Mouse (Mus musculus) mature B cell (primary cell): Measurements from ENCODE around the gene Cdc37l1.
"Not testable (repeated sequence)": the region's sequence is repeated elsewhere in the genome, so short reads cannot be mapped to it uniquely, and the experiment has no call there.

Source experiments
- in situ Hi-C: fragments of 300-500 bp; cut with MboI; formaldehyde crosslinking; loops from 2 replicates; pipeline ENCODE4 v1.14.3; 2019

Gene Cdc37l1

GRCm38 (mm10) chr19:28990194-28990589 lies at the start of gene Cdc37l1:
Gene Cdc37l1 (plus strand): TSS chr19:28990352.
- in situ Hi-C loops, result no loop called here

DNA sequence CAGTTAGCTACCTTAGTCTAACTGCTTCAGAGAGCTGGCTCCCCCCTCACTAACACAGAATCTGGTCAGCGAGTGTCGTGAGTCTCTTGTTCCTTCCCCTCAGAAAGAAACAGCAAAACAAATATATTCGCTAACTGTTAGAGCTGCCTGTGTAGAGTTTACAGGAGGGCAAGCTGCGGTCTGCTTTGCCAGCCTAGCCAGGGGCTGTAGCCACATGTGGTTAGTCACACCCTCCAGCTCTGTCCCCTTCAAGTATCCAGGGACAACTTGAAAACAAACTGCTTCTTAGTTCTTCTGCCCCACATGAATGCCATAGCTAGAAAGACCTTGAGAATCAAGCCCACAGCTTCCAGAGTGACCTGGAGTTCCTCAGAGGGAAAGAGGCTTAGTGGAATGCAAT lies 48.9 kb upstream of the Cdc37l1 start:
- in situ Hi-C loops, result no loop called here

GRCm38 (mm10) chr19:28946782-28947181 lies 43.4 kb upstream of the Cdc37l1 start:
- in situ Hi-C loops, result no loop called here

DNA sequence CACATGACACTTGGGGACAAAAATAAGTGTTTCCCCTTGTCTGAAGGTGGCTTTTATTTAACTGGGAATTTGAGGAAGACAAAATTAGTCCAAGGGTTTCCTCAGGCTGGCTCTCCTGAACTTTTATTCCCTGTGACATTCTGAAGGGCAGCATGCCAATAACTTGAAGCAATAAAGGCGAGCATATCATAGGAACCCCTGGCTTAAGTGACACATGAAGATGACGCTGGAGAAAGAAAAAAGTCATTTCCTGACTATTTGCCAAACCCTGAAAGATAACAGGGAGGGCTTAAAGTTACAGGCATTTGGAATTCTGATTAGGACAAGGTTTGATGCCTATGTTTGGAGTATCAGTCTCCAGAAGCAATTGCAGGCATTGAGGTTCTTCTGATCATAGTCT lies 42.8 kb upstream of the Cdc37l1 start:
- in situ Hi-C loops, result no loop called here

- in situ Hi-C loops, result no loop called here
These were observed 38.9 kb upstream of the Cdc37l1 start for GRCm38 (mm10) chr19:28951251-28951650.

DNA sequence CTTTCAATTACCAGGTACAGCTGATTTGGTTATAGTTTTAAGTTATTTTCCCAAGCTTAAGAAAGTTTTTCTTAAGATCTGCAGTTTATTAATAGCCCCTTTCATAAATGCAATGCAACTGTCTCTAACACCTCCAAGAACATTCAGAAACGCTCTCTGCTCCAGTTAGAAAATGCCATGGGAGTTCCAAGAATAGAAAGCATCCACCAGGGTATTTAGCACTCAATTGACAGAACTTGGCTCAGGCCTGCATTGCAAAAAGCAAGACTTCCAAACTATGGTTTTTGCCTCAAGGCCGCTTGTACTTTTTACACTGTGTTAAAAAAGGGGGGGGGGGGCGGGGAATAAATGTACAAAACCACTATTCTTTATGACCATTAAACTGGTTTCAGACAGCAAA lies 27.0 kb upstream of the Cdc37l1 start:
- in situ Hi-C loops, result no loop called here

GRCm38 (mm10) chr19:28963513-28963841 lies 26.7 kb upstream of the Cdc37l1 start:
- in situ Hi-C loops, result no loop called here

DNA sequence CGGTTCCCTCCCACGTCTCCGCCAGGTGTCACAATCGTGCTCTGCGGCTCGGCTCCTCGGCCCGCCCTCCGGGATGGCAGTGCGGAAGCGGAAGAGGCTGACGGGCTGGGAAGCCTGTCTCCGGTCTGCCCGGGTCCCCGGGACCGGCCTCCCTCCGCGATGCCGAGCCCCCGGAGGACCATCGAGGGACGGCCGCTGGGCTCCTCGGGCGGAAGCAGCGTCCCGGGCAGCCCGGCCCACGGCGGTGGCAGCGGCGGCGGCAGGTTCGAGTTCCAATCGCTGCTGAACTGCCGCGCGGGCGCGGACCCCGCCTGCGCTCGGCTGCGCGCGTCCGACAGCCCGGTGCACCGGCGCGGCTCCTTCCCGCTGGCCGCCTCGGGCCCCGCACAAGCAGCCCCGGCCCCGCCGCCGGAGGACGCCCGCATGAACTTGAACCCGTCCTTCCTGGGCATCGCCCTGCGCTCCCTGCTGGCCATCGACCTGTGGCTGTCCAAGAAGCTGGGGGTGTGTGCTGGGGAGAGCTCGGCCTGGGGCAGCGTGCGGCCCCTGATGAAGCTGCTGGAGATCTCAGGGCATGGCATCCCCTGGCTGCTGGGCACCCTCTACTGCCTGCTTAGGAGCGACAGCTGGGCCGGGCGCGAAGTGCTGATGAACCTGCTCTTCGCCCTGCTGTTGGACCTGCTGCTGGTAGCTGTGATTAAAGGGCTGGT lies 26.2 kb upstream of the Cdc37l1 start, which contains the start of gene Plpp6:
Gene Plpp6 (plus strand): TSS at position 112 of the 710 bp plus-strand sequence.
- in situ Hi-C loops, result no loop called here

DNA sequence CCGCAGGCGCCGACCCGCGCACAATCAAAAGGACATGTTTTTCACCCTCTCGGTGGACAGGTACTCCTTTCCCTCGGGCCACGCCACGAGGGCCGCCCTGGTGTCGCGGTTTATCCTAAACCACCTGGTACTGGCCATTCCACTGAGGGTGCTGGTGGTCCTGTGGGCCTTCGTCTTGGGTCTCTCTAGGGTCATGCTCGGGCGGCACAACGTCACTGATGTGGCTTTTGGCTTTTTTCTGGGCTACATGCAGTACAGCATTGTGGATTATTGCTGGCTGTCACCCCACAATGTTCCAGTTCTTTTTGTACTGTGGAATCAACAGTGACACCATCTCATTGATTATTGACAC lies 25.6 kb upstream of the Cdc37l1 start:
- in situ Hi-C loops, result no loop called here

DNA sequence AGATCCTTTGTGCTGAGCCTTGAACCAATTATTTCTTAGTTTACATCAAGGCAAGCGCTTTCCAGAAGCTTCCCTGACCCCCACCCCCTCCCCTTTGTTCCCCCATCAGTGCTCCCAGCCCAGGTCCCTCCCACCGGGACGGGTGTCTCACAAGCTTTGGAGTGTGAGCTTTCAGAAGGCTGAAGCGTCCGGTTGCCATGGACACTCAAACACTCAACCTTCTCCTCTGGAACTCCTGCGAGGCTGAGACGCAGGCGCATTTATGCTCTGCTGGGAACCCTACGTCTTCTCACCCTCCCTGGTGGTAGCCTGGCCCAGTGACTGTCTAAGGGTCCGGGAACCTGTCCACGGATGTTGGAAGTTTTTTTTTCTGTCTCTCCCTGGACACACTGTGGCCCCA lies 22.5 kb upstream of the Cdc37l1 start, which contains the start of gene 4430402I18Rik:
Gene 4430402I18Rik (minus strand): TSS at position 149 of the 400 bp plus-strand sequence.
- in situ Hi-C loops, result no loop called here

GRCm38 (mm10) chr19:28968178-28968577 lies 22.0 kb upstream of the Cdc37l1 start:
- in situ Hi-C loops, result no loop called here

DNA sequence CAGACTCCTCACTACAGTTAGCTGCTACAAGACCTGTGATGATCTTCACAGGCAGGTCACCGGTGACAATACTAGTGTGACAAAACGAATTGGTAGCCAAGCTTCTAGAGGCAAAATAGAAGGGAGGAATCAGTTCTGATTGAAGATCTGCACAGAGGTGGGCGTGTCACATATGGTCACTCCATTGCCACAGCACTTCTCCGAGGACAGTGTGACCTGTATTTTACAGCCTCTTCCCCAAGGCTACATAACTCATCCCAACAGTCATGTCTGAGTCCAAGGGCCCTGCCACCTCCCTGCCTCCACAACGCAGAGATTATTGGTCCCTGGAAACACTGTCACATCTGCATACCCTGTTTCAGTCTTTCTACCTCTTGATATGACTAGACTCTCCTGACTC lies 20.9 kb upstream of the Cdc37l1 start:
- in situ Hi-C loops, result no loop called here

DNA sequence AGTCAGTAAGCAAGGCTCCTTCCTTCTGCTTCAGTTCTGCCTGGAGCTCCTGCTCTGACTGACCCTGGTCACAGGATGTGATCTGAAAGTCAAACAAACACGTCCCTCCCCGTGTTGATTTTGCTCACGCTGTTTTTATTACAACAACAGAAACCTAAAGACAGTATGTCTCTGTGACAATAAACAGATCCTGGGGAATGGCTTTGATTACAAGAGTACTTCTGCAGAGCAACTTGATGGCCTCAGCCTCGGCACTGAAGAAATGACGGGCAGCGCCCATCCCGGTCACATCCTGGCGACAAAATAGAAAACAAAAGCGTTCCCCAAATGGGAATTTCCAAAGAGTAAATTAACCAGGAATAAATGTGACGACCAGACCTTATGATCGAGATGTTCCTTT lies 19.9 kb upstream of the Cdc37l1 start:
- in situ Hi-C loops, result no loop called here

DNA sequence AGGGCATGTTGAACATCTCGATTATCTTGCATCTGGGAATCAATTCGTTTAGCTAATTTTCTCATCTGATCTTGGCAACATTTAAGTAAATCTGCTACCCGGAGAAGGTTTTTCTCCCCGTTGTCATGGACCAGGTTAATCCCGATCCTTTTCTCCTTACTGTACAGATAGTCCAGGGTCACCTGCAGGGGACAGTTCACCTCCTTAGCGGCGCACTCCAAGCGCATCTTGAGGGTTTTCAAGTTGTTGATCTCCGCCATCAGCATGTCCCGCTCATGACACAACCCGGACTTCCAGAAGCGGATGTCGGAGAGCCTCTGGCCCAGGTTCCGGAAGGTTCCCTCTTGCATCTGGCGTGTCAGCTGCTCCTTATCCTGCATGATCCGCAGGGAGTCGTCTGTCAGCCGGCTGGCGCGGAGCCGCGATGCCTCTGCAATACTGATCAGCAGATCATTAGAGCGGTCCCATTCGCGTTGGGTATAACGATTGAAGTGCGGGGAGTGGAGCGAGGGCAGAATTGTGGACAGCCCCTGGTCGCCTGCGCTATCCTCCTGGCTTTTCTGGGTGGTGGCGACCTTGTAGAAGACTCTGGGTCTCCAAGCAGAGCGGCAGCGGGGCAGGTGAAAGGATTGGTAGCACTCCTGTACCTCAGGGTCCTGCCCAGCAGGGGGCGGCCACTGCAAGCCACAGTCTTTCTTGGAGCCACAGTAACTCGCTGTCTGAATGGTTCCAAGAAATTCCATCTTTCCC lies 15.1 kb upstream of the Cdc37l1 start:
- in situ Hi-C loops, result no loop called here

DNA sequence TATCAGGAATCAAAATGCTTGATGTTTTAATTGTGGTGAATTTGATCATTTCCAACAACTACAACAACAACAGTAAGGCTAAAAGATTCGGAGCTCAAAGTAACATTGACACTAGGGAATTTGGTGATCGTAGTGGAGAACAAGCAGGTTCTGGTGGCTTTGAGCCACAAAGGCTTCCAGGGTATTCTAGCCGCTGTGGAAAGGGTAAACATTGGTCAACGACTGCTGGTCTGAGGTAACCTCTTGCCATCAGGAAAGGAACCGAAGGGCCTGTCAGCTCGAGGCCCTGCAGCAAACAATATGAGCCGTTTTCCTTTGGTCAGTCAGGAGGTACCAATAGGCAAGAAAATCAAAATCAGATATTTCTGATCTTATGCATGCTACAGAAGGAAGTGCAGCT lies 7.5 kb upstream of the Cdc37l1 start:
- in situ Hi-C loops, result no loop called here

GRCm38 (mm10) chr19:28989515-28989914 lies 637 bp upstream of the Cdc37l1 start:
- in situ Hi-C loops, result no loop called here

DNA sequence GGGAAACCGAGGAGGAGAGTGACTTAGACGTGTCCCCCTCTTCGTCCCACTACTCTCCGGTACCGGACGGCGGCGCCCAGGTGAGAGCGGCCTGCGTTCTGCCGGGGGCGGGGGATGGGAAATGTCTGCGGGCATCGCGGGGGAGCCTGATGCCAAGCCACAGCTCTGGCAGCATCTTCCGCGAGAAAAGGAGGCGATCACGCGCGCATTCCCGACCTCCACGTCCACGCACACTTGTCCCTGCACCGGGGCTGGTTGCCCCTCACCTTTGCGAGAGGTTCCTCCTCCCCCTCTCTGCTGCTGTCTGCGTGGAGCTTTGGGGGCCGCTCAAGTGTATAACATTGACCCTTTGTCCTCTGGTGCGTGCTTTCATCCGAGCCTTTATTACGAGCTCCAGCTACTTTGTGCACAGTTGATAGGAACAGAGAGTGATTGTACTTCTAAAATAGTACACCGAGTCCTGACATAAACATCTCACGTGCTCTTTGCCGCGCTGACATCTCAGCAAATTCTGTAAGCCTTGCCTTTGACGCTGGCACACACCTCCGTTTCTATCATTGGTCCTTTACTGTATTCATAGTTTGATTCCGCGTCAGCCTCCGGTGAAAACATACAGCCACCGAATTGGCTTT lies 554 bp downstream of the Cdc37l1 start:
- in situ Hi-C loops, result no loop called here

GRCm38 (mm10) chr19:28991391-28991790 lies 1.2 kb downstream of the Cdc37l1 start:
- in situ Hi-C loops, result no loop called here

GRCm38 (mm10) chr19:28994870-28995269 lies 4.7 kb downstream of the Cdc37l1 start:
- in situ Hi-C loops, result no loop called here

GRCm38 (mm10) chr19:28995366-28995765 lies 5.2 kb downstream of the Cdc37l1 start:
- in situ Hi-C loops, result no loop called here

GRCm38 (mm10) chr19:28997976-28998630 lies 8.0 kb downstream of the Cdc37l1 start:
- in situ Hi-C loops, result no loop called here

GRCm38 (mm10) chr19:29000321-29000720 lies 10.2 kb downstream of the Cdc37l1 start:
- in situ Hi-C loops, result not testable (repeated sequence)
